Mouse (Mus musculus) fibroblast of lung, adult 2 months (primary cell): ENCODE data around the gene Six3.

Experiments
- DNase-seq: peaks from one replicate; pipeline ENCODE4 v3.0.0-alpha.2; 2011; ENCODE audit warnings: low read depth

Gene Six3

GRCm38 (mm10) chr17:85626091-85626860 lies 12.9 kb downstream of the Six3 start:
- no peak for DNase-seq

- no peak for DNase-seq
These were observed 14.3 kb downstream of the Six3 start for GRCm38 (mm10) chr17:85627751-85628150.

- no peak for DNase-seq
These were observed 15.4 kb downstream of the Six3 start for GRCm38 (mm10) chr17:85628811-85629210.

- DNase-seq = no peak
These were observed 16.0 kb downstream of the Six3 start for GRCm38 (mm10) chr17:85629396-85629795.

GRCm38 (mm10) chr17:85630296-85631050 lies 17.1 kb downstream of the Six3 start:
- DNase-seq = no peak

- DNase-seq = no peak
These were observed 17.7 kb downstream of the Six3 start for GRCm38 (mm10) chr17:85631106-85631505.

GRCm38 (mm10) chr17:85633619-85634018 lies 20.2 kb downstream of the Six3 start:
- peak; percentile 28 for DNase-seq

- DNase-seq = no peak
These were observed 24.5 kb downstream of the Six3 start for GRCm38 (mm10) chr17:85637876-85638275.

GRCm38 (mm10) chr17:85645312-85645711 lies 31.9 kb downstream of the Six3 start:
- DNase-seq = no peak

- no peak for DNase-seq
These were observed 32.6 kb downstream of the Six3 start for GRCm38 (mm10) chr17:85645718-85646665.

GRCm38 (mm10) chr17:85660016-85660415 lies 46.6 kb downstream of the Six3 start:
- DNase-seq = no peak

- DNase-seq = no peak
These were observed 48.1 kb downstream of the Six3 start for GRCm38 (mm10) chr17:85661521-85661920.

GRCm38 (mm10) chr17:85664202-85664601 lies 50.8 kb downstream of the Six3 start:
- no peak for DNase-seq

- peak; percentile 35 for DNase-seq
These were observed 51.4 kb downstream of the Six3 start for GRCm38 (mm10) chr17:85664618-85665320.
